6 mouse cellular contexts compared by ENCODE assay signal in genomic region chr19:16267362-16267761, GRCm38 (mm10).
A peak's percentile ranks its signal among the peaks of the same experiment; 100 is the strongest.
DNase-seq lines count a peak whose midpoint lies in the region; ATAC-seq and TF ChIP-seq lines count a peak whose summit lies in the region.
"Not testable (repeated sequence)": the region's sequence is repeated elsewhere in the genome, so short reads cannot be mapped to it uniquely, and the experiment has no call there.

No protein-coding gene starts in this region.

- H3K36me3 ChIP-seq in E14TG2a.4 (ENCODE audit: insufficient read depth, low read length); hindbrain, embryonic 14.5 days (replicated peaks; ENCODE audit: control insufficient read depth, insufficient read depth); midbrain, embryonic 15.5 days (replicated peaks): not testable (repeated sequence)

- not testable (repeated sequence) for H3K4me1 ChIP-seq in E14TG2a.4 (replicated peaks; ENCODE audit: low read depth, low read length); hindbrain, embryonic 14.5 days (replicated peaks; ENCODE audit: control insufficient read depth, insufficient read depth, low read length)
- H3K4me1 ChIP-seq in midbrain, embryonic 15.5 days, result peaks cover 13% of the 10 kb centered on the region; the same call in 1 of the 2 replicates

- H3K27me3 ChIP-seq in E14TG2a.4 (ENCODE audit: insufficient read depth, low read length); hindbrain, embryonic 14.5 days (ENCODE audit: control insufficient read depth, insufficient read depth, low read length); midbrain, embryonic 15.5 days (replicated peaks): not testable (repeated sequence)

- 0 out of 2 replicates have a peak overlapping the region, but pooled peaks have one; percentile 13 for H3K4me3 ChIP-seq in E14TG2a.4 (replicated peaks; ENCODE audit: low read length)
- H3K4me3 ChIP-seq in hindbrain, embryonic 14.5 days (replicated peaks; ENCODE audit: low read length); midbrain, embryonic 15.5 days: not testable (repeated sequence)

- not testable (repeated sequence) for H3K9me3 ChIP-seq in E14TG2a.4 (ENCODE audit: low read length); hindbrain, embryonic 14.5 days (ENCODE audit: control insufficient read depth, low read length); midbrain, embryonic 15.5 days

- not testable (repeated sequence) for TF ChIP-seq CTCF in E14TG2a.4 (conservative IDR thresholded peaks at IDR 0.05; ENCODE audit: low read length)

- 97% methylated on average over 9 of the region's 16 CpGs for WGBS in hindbrain, embryonic 14.5 days
- WGBS in midbrain, embryonic 15.5 days, result 95% methylated on average over 15 of the region's 16 CpGs

- not testable (repeated sequence) for H3K27ac ChIP-seq in hindbrain, embryonic 14.5 days; midbrain, embryonic 15.5 days

- DNase-seq in hindbrain, embryonic 14.5 days (ENCODE audit: low spot score), result not testable (repeated sequence)

- not testable (repeated sequence) for H3K4me2 ChIP-seq in hindbrain, embryonic 14.5 days (replicated peaks); midbrain, embryonic 15.5 days

- peak; percentile 62; the same call in 1 of the 2 replicates for ATAC-seq in common myeloid progenitor, adult 5-6 weeks (replicated peaks; ENCODE audit: low read depth, poor library complexity, severe bottlenecking)
- ATAC-seq in erythroid progenitor cell, adult 5-6 weeks (replicated peaks; ENCODE audit: low FRiP score, poor library complexity, severe bottlenecking), result peak; percentile 76
- ATAC-seq in hindbrain, embryonic 14.5 days (ENCODE audit: low FRiP score), result 0 out of 2 replicates have a peak, but pooled peaks have one; percentile 17
- ATAC-seq in megakaryocyte, adult 5-6 weeks (ENCODE audit: poor library complexity, severe bottlenecking), result peak; percentile 54; the same call in 1 of the 2 replicates
- 0 out of 2 replicates have a peak, but pooled peaks have one; percentile 25 for ATAC-seq in midbrain, embryonic 15.5 days (replicated peaks)

- H3K9ac ChIP-seq in hindbrain, embryonic 14.5 days; midbrain, embryonic 15.5 days: not testable (repeated sequence)

Comparison
In these comparisons a context has a peak if more than half of its experiments do, and no peak if none do; other contexts are left out.
1. ATAC-seq: peak in every context shown above with its lines; median percentile 76 in erythroid progenitor cell, adult 5-6 weeks; 62 in common myeloid progenitor, adult 5-6 weeks; 54 in megakaryocyte, adult 5-6 weeks; 25 in midbrain, embryonic 15.5 days; 17 in hindbrain, embryonic 14.5 days.